Mouse (Mus musculus) liver, embryonic 15.5 days (tissue): ENCODE results near the gene Ctss. TPM values are rescaled to one million over a fixed set of nuclear protein-coding genes. Genes with fewer than 3 reads are reported as not detected.

Experiments
- ATAC-seq: fragments of 200-750 bp; cut with Nextera tagmentation; 2 replicates; pipeline ENCODE4 v1.8.0; 2017; ENCODE audit warnings: moderate number of reproducible peaks, mild to moderate bottlenecking, moderate library complexity; ENCODE audit not compliant: insufficient read depth
- H3K27ac ChIP-seq: fragments of 300-500 bp; sonication (generic); replicated peaks from 2 replicates; pipeline ENCODE4 v1.5.1; 2015; ENCODE audit warnings: mild to moderate bottlenecking, inconsistent platforms
- H3K27me3 ChIP-seq: fragments of 300-500 bp; sonication (generic); 2 replicates; pipeline ENCODE4 v1.6.1; 2015; ENCODE audit warnings: mild to moderate bottlenecking, inconsistent platforms
- H3K36me3 ChIP-seq: fragments of 300-500 bp; sonication (generic); replicated peaks from 2 replicates; pipeline ENCODE4 v1.6.1; 2015; ENCODE audit warnings: moderate library complexity, mild to moderate bottlenecking, inconsistent platforms
- H3K4me1 ChIP-seq: fragments of 300-500 bp; sonication (generic); replicated peaks from 2 replicates; pipeline ENCODE4 v1.6.1; 2015; ENCODE audit warnings: inconsistent platforms
- H3K4me2 ChIP-seq: fragments of 300-500 bp; sonication (generic); 2 replicates; pipeline ENCODE4 v1.6.1; 2015; ENCODE audit warnings: moderate library complexity, mild to moderate bottlenecking, inconsistent platforms
- H3K4me3 ChIP-seq: fragments of 300-500 bp; sonication (generic); replicated peaks from 2 replicates; pipeline ENCODE4 v1.5.1; 2015; ENCODE audit warnings: mild to moderate bottlenecking, inconsistent platforms
- H3K9ac ChIP-seq: fragments of 300-500 bp; sonication (generic); 2 replicates; pipeline ENCODE4 v1.6.1; 2015; ENCODE audit warnings: moderate library complexity, mild to moderate bottlenecking, inconsistent platforms
- H3K9me3 ChIP-seq: fragments of 300-500 bp; sonication (generic); replicated peaks from 2 replicates; pipeline ENCODE4 v1.6.1; 2016; ENCODE audit warnings: inconsistent platforms
- WGBS: fragments of 180-500 bp; shearing (Covaris S2); methylation state at CpG from one replicate; pipeline ENCODE4 v1.1.7; 2015; ENCODE audit warnings: mixed read lengths; ENCODE audit not compliant: insufficient replicate concordance; 5-methylcytosine and 5-hydroxymethylcytosine counted together
- polyA plus RNA-seq: library from polyadenylated mRNA; unstranded; fragments of >200 nt; fragmentation: Nextera tagmentation; extraction: Ambion mirVana; gene quantifications from 2 replicates; pipeline ENCODE4 v1.2.1, GENCODE M21; 2015

The Ctss gene
- polyA plus RNA-seq, 1 experiment from 2014 or later = 34.9 TPM

- Histone ChIP-seq H3K36me3 (no peaks in the 10 kb centered on the region), H3K9ac (no peak overlapping the region), H3K9me3 (no peaks in the 10 kb centered on the region), H3K27ac (0 out of 2 replicates have a peak overlapping the region, but pooled peaks have one; percentile 26), H3K4me2 (no peak overlapping the region), H3K27me3 (no peaks in the 10 kb centered on the region), H3K4me1 (peaks cover 40% of the 10 kb centered on the region), H3K4me3 (no peak overlapping the region)
- 41% methylated on average over 9 of the region's 9 CpGs for WGBS
- ATAC-seq = no peak
Measured at GRCm38 (mm10) chr3:95511611-95512180, 14.9 kb upstream of the Ctss start.

GRCm38 (mm10) chr3:95516614-95517041 lies 10.0 kb upstream of the Ctss start:
- Histone ChIP-seq H3K27ac (peak overlapping the region; percentile 96), H3K4me3 (peak overlapping the region; percentile 19; the same call in 1 of the 2 replicates), H3K4me1 (peaks cover 78% of the 10 kb centered on the region), H3K36me3 (no peaks in the 10 kb centered on the region), H3K4me2 (peak overlapping the region; percentile 70), H3K9ac (peak overlapping the region; percentile 57), H3K27me3 (no peaks in the 10 kb centered on the region), H3K9me3 (no peaks in the 10 kb centered on the region)
- ATAC-seq = peak; percentile 82
- 25% methylated on average over 3 of the region's 3 CpGs for WGBS

GRCm38 (mm10) chr3:95517493-95517898 lies 9.1 kb upstream of the Ctss start:
- H3K4me3 ChIP-seq = no peak overlapping the region
- peak overlapping the region; percentile 96 for H3K27ac ChIP-seq
- peaks cover 78% of the 10 kb centered on the region for H3K4me1 ChIP-seq
- peak overlapping the region; percentile 70 for H3K4me2 ChIP-seq
- H3K36me3 ChIP-seq = no peaks in the 10 kb centered on the region
- H3K9ac ChIP-seq = peak overlapping the region; percentile 57; the same call in 1 of the 2 replicates
- no peaks in the 10 kb centered on the region for H3K9me3 ChIP-seq
- ATAC-seq = peak; percentile 3; the same call in 1 of the 2 replicates
- 14% methylated on average over 10 of the region's 10 CpGs for WGBS
- H3K27me3 ChIP-seq = no peaks in the 10 kb centered on the region

DNA sequence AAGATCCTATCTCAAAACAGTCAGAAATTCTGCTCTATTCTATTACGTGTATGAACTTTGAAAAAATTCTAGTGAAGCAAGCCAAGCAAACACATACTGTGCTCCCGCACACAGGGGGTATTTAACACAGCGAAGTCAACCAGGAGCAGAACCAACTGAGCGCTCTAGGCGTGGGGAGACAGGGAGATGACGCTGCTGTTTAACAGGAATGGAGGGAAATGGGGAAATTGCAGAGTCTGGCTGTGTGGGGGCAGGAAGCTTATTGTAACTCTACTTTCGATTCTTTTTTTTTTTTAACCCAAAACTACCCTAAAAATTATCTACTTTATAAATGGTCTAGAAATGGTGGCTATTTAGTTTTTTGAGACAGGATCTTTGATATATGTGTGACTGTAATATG lies 7.7 kb upstream of the Ctss start:
- Histone ChIP-seq H3K36me3 (no peaks in the 10 kb centered on the region), H3K9me3 (no peaks in the 10 kb centered on the region), H3K4me3 (no peak overlapping the region), H3K9ac (peak overlapping the region; percentile 41), H3K4me2 (peak overlapping the region; percentile 62), H3K27ac (peak overlapping the region; percentile 96), H3K4me1 (peaks cover 92% of the 10 kb centered on the region), H3K27me3 (no peaks in the 10 kb centered on the region)
- WGBS = 25% methylated on average over 7 of the region's 7 CpGs
- peak; percentile 31 for ATAC-seq

DNA sequence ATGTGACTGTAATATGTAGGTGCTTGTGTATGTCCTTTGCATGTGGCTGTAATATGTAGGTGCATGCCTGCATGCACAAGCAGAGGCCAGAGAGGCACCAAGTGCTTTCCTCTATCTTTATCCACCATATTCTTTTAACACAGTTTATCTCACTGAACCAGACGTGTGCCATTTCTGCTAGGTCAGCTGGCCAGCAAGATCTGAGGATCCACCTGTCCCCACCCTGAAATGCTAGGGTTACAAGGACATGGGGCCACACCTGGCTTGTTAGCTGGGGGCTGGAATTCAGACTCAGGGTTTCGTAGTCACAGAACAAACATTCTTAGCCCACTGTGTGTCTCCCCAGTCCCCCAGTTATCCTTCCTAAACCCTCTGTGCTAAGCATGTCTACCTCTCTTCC lies 7.3 kb upstream of the Ctss start:
- no peaks in the 10 kb centered on the region for H3K36me3 ChIP-seq
- H3K9me3 ChIP-seq = no peaks in the 10 kb centered on the region
- H3K4me1 ChIP-seq = peaks cover 94% of the 10 kb centered on the region
- H3K4me2 ChIP-seq = peak overlapping the region; percentile 62
- H3K9ac ChIP-seq = peak overlapping the region; percentile 56
- 18% methylated on average over 2 of the region's 2 CpGs for WGBS
- H3K27me3 ChIP-seq = no peaks in the 10 kb centered on the region
- H3K27ac ChIP-seq = peak overlapping the region; percentile 96
- peak; percentile 86 for ATAC-seq
- H3K4me3 ChIP-seq = peak overlapping the region; percentile 17; the same call in 1 of the 2 replicates

- H3K27me3 ChIP-seq = no peaks in the 10 kb centered on the region
- H3K27ac ChIP-seq = peak overlapping the region; percentile 88
- H3K4me3 ChIP-seq = no peak overlapping the region
- peak overlapping the region; percentile 42; the same call in 1 of the 2 replicates for H3K9ac ChIP-seq
- H3K9me3 ChIP-seq = no peaks in the 10 kb centered on the region
- H3K4me2 ChIP-seq = peak overlapping the region; percentile 18; the same call in 1 of the 2 replicates
- H3K36me3 ChIP-seq = no peaks in the 10 kb centered on the region
- peaks cover 90% of the 10 kb centered on the region for H3K4me1 ChIP-seq
- no peak for ATAC-seq
- 67% methylated on average over 3 of the region's 3 CpGs for WGBS
Measured at GRCm38 (mm10) chr3:95520100-95520499, 6.5 kb upstream of the Ctss start.

- peaks cover 85% of the 10 kb centered on the region for H3K4me1 ChIP-seq
- WGBS = 45% methylated on average over 10 of the region's 10 CpGs
- no peaks in the 10 kb centered on the region for H3K27me3 ChIP-seq
- H3K4me2 ChIP-seq = no peak overlapping the region; the same call in 1 of the 2 replicates
- no peaks in the 10 kb centered on the region for H3K36me3 ChIP-seq
- H3K4me3 ChIP-seq = no peak overlapping the region
- no peak overlapping the region for H3K9ac ChIP-seq
- H3K9me3 ChIP-seq = no peaks in the 10 kb centered on the region
- peak overlapping the region; percentile 88 for H3K27ac ChIP-seq
- ATAC-seq = no peak
Measured at GRCm38 (mm10) chr3:95521168-95521567, 5.4 kb upstream of the Ctss start.

GRCm38 (mm10) chr3:95523662-95524061 lies 2.9 kb upstream of the Ctss start:
- peak overlapping the region; percentile 65 for H3K27ac ChIP-seq
- no peak for ATAC-seq
- WGBS = 27% methylated on average over 3 of the region's 3 CpGs

GRCm38 (mm10) chr3:95524673-95525072 lies 1.9 kb upstream of the Ctss start:
- Histone ChIP-seq H3K4me3 (no peak overlapping the region), H3K27me3 (peaks cover 4% of the 10 kb centered on the region; the same call in 1 of the 2 replicates), H3K9ac (no peak overlapping the region), H3K9me3 (no peaks in the 10 kb centered on the region), H3K4me2 (no peak overlapping the region), H3K27ac (no peak overlapping the region; the same call in 1 of the 2 replicates), H3K36me3 (no peaks in the 10 kb centered on the region), H3K4me1 (peaks cover 58% of the 10 kb centered on the region)
- no peak for ATAC-seq
- WGBS = 63% methylated on average over 2 of the region's 2 CpGs

More at GRCm38 (mm10) chr3:95523662-95524061, 2.9 kb upstream of the Ctss start:
- Histone ChIP-seq H3K4me1 (peaks cover 68% of the 10 kb centered on the region), H3K4me3 (no peak overlapping the region), H3K36me3 (no peaks in the 10 kb centered on the region), H3K27me3 (peaks cover 4% of the 10 kb centered on the region; the same call in 1 of the 2 replicates), H3K9me3 (no peaks in the 10 kb centered on the region), H3K4me2 (no peak overlapping the region), H3K9ac (no peak overlapping the region)

GRCm38 (mm10) chr3:95526111-95526510 lies 475 bp upstream of the Ctss start:
- H3K4me2 ChIP-seq = no peak overlapping the region
- H3K36me3 ChIP-seq = no peaks in the 10 kb centered on the region
- H3K4me1 ChIP-seq = peaks cover 45% of the 10 kb centered on the region
- no peak overlapping the region for H3K9ac ChIP-seq
- peaks cover 4% of the 10 kb centered on the region; the same call in 1 of the 2 replicates for H3K27me3 ChIP-seq
- H3K4me3 ChIP-seq = no peak overlapping the region
- 0 out of 2 replicates have a peak overlapping the region, but pooled peaks have one; percentile 7 for H3K27ac ChIP-seq
- no peaks in the 10 kb centered on the region for H3K9me3 ChIP-seq
- peak; percentile 31 for ATAC-seq

GRCm38 (mm10) chr3:95529814-95530213 lies 3.2 kb downstream of the Ctss start:
- WGBS = 60% methylated on average over 6 of the region's 6 CpGs
- peaks cover 22% of the 10 kb centered on the region for H3K4me1 ChIP-seq
- no peak overlapping the region for H3K4me2 ChIP-seq
- peaks cover 4% of the 10 kb centered on the region; the same call in 1 of the 2 replicates for H3K27me3 ChIP-seq
- no peaks in the 10 kb centered on the region for H3K9me3 ChIP-seq
- no peak for ATAC-seq
- no peak overlapping the region for H3K9ac ChIP-seq
- no peaks in the 10 kb centered on the region for H3K36me3 ChIP-seq
- H3K4me3 ChIP-seq = no peak overlapping the region
- no peak overlapping the region for H3K27ac ChIP-seq
